In genomic region chr7:109266181-109266580, GRCm38 (mm10) we compare ENCODE assay signal across 25 mouse cellular contexts.
"Had no signal": no experiment of that assay in that cellular context is flagged by ENCODE, and none has a peak within 500 bp of the region (broad histone marks: within the 10 kb centered on the region; RNA-seq: fewer than 3 reads in every experiment).

No protein-coding gene starts in this region.

- H3K36me3 ChIP-seq: heart, embryonic 13.5 days; heart, embryonic 15.5 days; kidney, embryonic 15.5 days; limb, embryonic 10.5 days; limb, embryonic 12.5 days; liver, embryonic 13.5 days; liver, embryonic 15.5 days had no signal

- DNase-seq: gastrocnemius, postnatal 14 days; gastrocnemius, postnatal 36 days; heart, adult 11 months; heart, adult 2 months; heart, postnatal 14 days; heart, postnatal 36 days; kidney, adult 11 months; kidney, adult 2 months; kidney, adult 9 months; kidney, postnatal 14 days; kidney, postnatal 36 days; liver; liver, embryonic 13.5 days had no signal

- H3K4me3 ChIP-seq: heart, adult 2 months; heart, embryonic 13.5 days; heart, embryonic 15.5 days; kidney, embryonic 15.5 days; left cerebral cortex, adult 2 months; limb, embryonic 10.5 days; limb, embryonic 12.5 days; liver, embryonic 13.5 days; liver, embryonic 15.5 days had no signal

- H3K4me2 ChIP-seq: heart, embryonic 11.5 days; heart, embryonic 13.5 days; heart, embryonic 15.5 days; kidney, embryonic 15.5 days; limb, embryonic 12.5 days; liver, embryonic 11.5 days; liver, embryonic 13.5 days; liver, embryonic 15.5 days had no signal

- H3K27me3 ChIP-seq: heart, embryonic 15.5 days; kidney, embryonic 15.5 days; limb, embryonic 12.5 days; liver, embryonic 13.5 days; liver, embryonic 15.5 days had no signal

- H3K9me3 ChIP-seq: heart, embryonic 13.5 days; heart, embryonic 15.5 days; kidney, embryonic 15.5 days; limb, embryonic 10.5 days; limb, embryonic 12.5 days; liver, embryonic 13.5 days; liver, embryonic 15.5 days had no signal

- H3K9ac ChIP-seq: heart, embryonic 13.5 days; heart, embryonic 15.5 days; kidney, embryonic 15.5 days; limb, embryonic 12.5 days; liver, embryonic 13.5 days; liver, embryonic 15.5 days had no signal

- H3K4me1 ChIP-seq: heart, embryonic 13.5 days; kidney, embryonic 15.5 days; limb, embryonic 12.5 days; liver, embryonic 13.5 days; liver, embryonic 15.5 days had no signal

- H3K27ac ChIP-seq: heart, adult 2 months; heart, embryonic 13.5 days; heart, embryonic 15.5 days; kidney, embryonic 15.5 days; kidney, postnatal 0 days; left cerebral cortex, adult 2 months; limb, embryonic 10.5 days; limb, embryonic 12.5 days; liver, embryonic 13.5 days; liver, embryonic 15.5 days had no signal

- ATAC-seq: hindbrain, embryonic 16.5 days; intestine, embryonic 16.5 days had no signal
